Mouse (Mus musculus): ENCODE measurements at regions not wholly inside any gene's neighbourhood (a gene's known extent, or its start where the extent isn't known, plus 50 kb on each side); places are given as distances from the start of the nearest gene placed in this dataset.

DNA sequence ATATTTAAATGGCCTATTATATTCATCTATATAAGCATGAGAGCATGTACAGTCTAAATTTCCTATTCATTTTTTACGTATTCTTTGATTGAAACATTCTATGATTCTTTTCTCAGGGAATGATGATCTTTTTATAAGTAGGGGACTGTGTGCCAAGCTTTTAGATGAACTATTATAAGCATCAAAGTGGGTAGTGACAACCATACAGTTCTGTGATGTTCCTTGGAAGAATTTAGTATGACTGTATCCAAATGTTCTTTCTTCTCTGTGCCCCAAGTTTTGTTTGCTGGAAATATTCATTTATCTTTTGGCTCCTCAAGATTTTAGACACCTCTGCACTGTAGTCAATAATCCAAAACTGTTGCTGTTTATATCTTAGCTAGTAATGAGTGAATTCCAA lies 1301.1 kb upstream of the Zeb2 start:
- no peak for TF ChIP-seq CTCF (IDR thresholded peaks at IDR 0.05 in 2 of 3, conservative IDR thresholded peaks at IDR 0.05 in 1 of 3; ENCODE audit: control insufficient read depth in 1 of 3, insufficient read depth in 1 of 3, low read depth in 2 of 3, low read length in 3 of 3, poor library complexity in 1 of 3, severe bottlenecking in 1 of 3)
- TF ChIP-seq MYC (IDR thresholded peaks at IDR 0.05; ENCODE audit: low read depth, low read length) = no peak
- TF ChIP-seq ZC3H11A (IDR thresholded peaks at IDR 0.05; ENCODE audit: low read depth, low read length) = no peak
- TF ChIP-seq POLR2A (IDR thresholded peaks at IDR 0.05; ENCODE audit: control insufficient read depth in 1 of 2, insufficient read depth in 1 of 2, low read depth in 1 of 2, low read length in 2 of 2, poor library complexity in 1 of 2) = no peak
